15 mouse cellular contexts compared by ENCODE assay signal in genomic region chr11:78555623-78556022, GRCm38 (mm10). TPM values are rescaled to one million over a fixed set of nuclear protein-coding genes. Genes with fewer than 3 reads are reported as not detected.
DNase-seq lines count a peak whose midpoint lies in the region; ATAC-seq and TF ChIP-seq lines count a peak whose summit lies in the region.
"Had no signal": no experiment of that assay in that cellular context is flagged by ENCODE, and none has a peak within 500 bp of the region (broad histone marks: within the 10 kb centered on the region; RNA-seq: fewer than 3 reads in every experiment).

No protein-coding gene starts in this region.

- H3K4me3 ChIP-seq in heart, embryonic 14.5 days (ENCODE audit: control insufficient read depth in 1 of 2, insufficient read depth in 1 of 2, low read depth in 1 of 2, low read length in 2 of 2) = no peak overlapping the region
- no peak overlapping the region for H3K4me3 ChIP-seq in intestine, postnatal 0 days (ENCODE audit: low read depth, low read length)
- H3K4me3 ChIP-seq in stomach, embryonic 14.5 days (ENCODE audit: low read depth, low read length) = no peak overlapping the region
- H3K4me3 ChIP-seq: hindbrain, embryonic 12.5 days; midbrain, embryonic 12.5 days had no signal

- no peak for ATAC-seq in heart, embryonic 14.5 days (ENCODE audit: insufficient number of reproducible peaks, insufficient read depth, low FRiP score, low read depth)
- peak; percentile 11; the same call in 1 of the 2 replicates for ATAC-seq in intestine, postnatal 0 days
- ATAC-seq in stomach, embryonic 14.5 days (ENCODE audit: insufficient number of reproducible peaks, insufficient read depth, low FRiP score, low read depth) = no peak
- ATAC-seq: CD4-positive, CD25-positive, alpha-beta regulatory T cell, adult 4 months; forebrain, embryonic 16.5 days had no signal

- peak overlapping the region; percentile 71 to 84 for H3K27ac ChIP-seq in heart, embryonic 14.5 days (replicated peaks in 1 of 2; ENCODE audit: control insufficient read depth in 1 of 2, insufficient read depth in 1 of 2, low read depth in 2 of 2, low read length in 2 of 2)
- peak overlapping the region; percentile 64 for H3K27ac ChIP-seq in intestine, postnatal 0 days (ENCODE audit: low read depth, low read length)
- peak overlapping the region; percentile 67; the same call in 1 of the 2 replicates for H3K27ac ChIP-seq in stomach, embryonic 14.5 days (ENCODE audit: low read length)
- H3K27ac ChIP-seq: hindbrain, embryonic 12.5 days; midbrain, embryonic 12.5 days had no signal

- H3K4me2 ChIP-seq in heart, embryonic 14.5 days (ENCODE audit: low read length) = no peak overlapping the region
- H3K4me2 ChIP-seq in intestine, postnatal 0 days (replicated peaks; ENCODE audit: low read depth) = no peak overlapping the region
- no peak overlapping the region for H3K4me2 ChIP-seq in stomach, embryonic 14.5 days (replicated peaks; ENCODE audit: low read depth, low read length)
- H3K4me2 ChIP-seq: hindbrain, embryonic 12.5 days; midbrain, embryonic 12.5 days had no signal

- H3K9me3 ChIP-seq in heart, embryonic 14.5 days (ENCODE audit: control insufficient read depth, low read length) = peaks cover 5% of the 10 kb centered on the region; the same call in 1 of the 2 replicates
- no peaks in the 10 kb centered on the region for H3K9me3 ChIP-seq in intestine, postnatal 0 days (ENCODE audit: control insufficient read depth)
- no peaks in the 10 kb centered on the region; the same call in 1 of the 2 replicates for H3K9me3 ChIP-seq in stomach, embryonic 14.5 days (ENCODE audit: control insufficient read depth, low read depth, low read length)
- H3K9me3 ChIP-seq: midbrain, embryonic 12.5 days had no signal

- WGBS in heart, embryonic 14.5 days = 39% methylated on average over 3 of the region's 3 CpGs
- 35% methylated on average over 3 of the region's 3 CpGs for WGBS in intestine, postnatal 0 days
- WGBS in stomach, embryonic 14.5 days = 54% methylated on average over 3 of the region's 3 CpGs

- H3K36me3 ChIP-seq in heart, embryonic 14.5 days (ENCODE audit: control insufficient read depth, insufficient read depth, low read length) = no peaks in the 10 kb centered on the region
- no peaks in the 10 kb centered on the region for H3K36me3 ChIP-seq in intestine, postnatal 0 days (ENCODE audit: control insufficient read depth, insufficient read depth)
- H3K36me3 ChIP-seq in stomach, embryonic 14.5 days (ENCODE audit: control insufficient read depth, insufficient read depth, low read length) = no peaks in the 10 kb centered on the region
- H3K36me3 ChIP-seq: hindbrain, embryonic 12.5 days; midbrain, embryonic 12.5 days had no signal

- no peak overlapping the region for H3K9ac ChIP-seq in heart, embryonic 14.5 days (ENCODE audit: low read length)
- H3K9ac ChIP-seq in intestine, postnatal 0 days (ENCODE audit: low read depth, low read length) = no peak overlapping the region
- no peak overlapping the region for H3K9ac ChIP-seq in stomach, embryonic 14.5 days (replicated peaks; ENCODE audit: low read depth, low read length)
- H3K9ac ChIP-seq: hindbrain, embryonic 12.5 days; midbrain, embryonic 12.5 days had no signal

- intact Hi-C loops in heart, postnatal 36 days (cut with DNase I) = loop anchor here (10.0 kb wide), 1 partner anchor 399 kb away; no protein-coding TSS in a partner anchor

- no peak for TF ChIP-seq CTCF in intestine, postnatal 0 days (IDR thresholded peaks at IDR 0.05; ENCODE audit: low read depth)

- H3K27me3 ChIP-seq in heart, embryonic 14.5 days (ENCODE audit: control insufficient read depth, insufficient read depth, low read length) = no peaks in the 10 kb centered on the region
- H3K27me3 ChIP-seq in intestine, postnatal 0 days (replicated peaks; ENCODE audit: control insufficient read depth, insufficient read depth, low read length) = no peaks in the 10 kb centered on the region
- H3K27me3 ChIP-seq in stomach, embryonic 14.5 days (ENCODE audit: control insufficient read depth, insufficient read depth, low read length) = no peaks in the 10 kb centered on the region
- H3K27me3 ChIP-seq: hindbrain, embryonic 12.5 days; midbrain, embryonic 12.5 days had no signal

- DNase-seq in heart, postnatal 36 days = no peak
- peak; percentile 55 for DNase-seq in adrenal gland, postnatal 14 days
- DNase-seq in kidney, postnatal 10 days = no peak
- no peak for DNase-seq in frontal cortex, adult 2 months (ENCODE audit: extremely low spot score in 1 of 2, low spot score in 1 of 2)
- DNase-seq: gastrocnemius, postnatal 10 days; lung, postnatal 14 days; retina, postnatal 1 day; thymus, postnatal 25 days had no signal

- H3K4me1 ChIP-seq in heart, embryonic 14.5 days (ENCODE audit: control insufficient read depth in 2 of 2, insufficient read depth in 2 of 2, low read length in 2 of 2) = peaks cover 8 to 15% of the 10 kb centered on the region in 2 experiments; a peak in 3 of 4 replicates
- H3K4me1 ChIP-seq in intestine, postnatal 0 days (replicated peaks; ENCODE audit: control insufficient read depth, insufficient read depth, low read length) = 0 out of 2 replicates have a peak, but pooled peaks cover 17% of the 10 kb centered on the region
- no peaks in the 10 kb centered on the region for H3K4me1 ChIP-seq in stomach, embryonic 14.5 days (ENCODE audit: control insufficient read depth, insufficient read depth, low read length)
- H3K4me1 ChIP-seq: midbrain, embryonic 12.5 days had no signal

RNA-seq across cellular contexts. Expression of gene Tmem97, which starts 5.0 kb away (rescaled TPM):
- polyA plus RNA-seq in heart, embryonic 14.5 days (2014; fragmentation: Nextera tagmentation; extraction: Ambion mirVana) = 51.7 and 54.7 TPM in 2 replicates
- total RNA-seq in heart, postnatal 36 days (2021) = 1 to 10 TPM; 4.8 to 5.1 TPM
- total RNA-seq in adrenal gland, postnatal 14 days (2021) = 34.1 and 45.0 TPM in 2 replicates
- 83.9 and 86.9 TPM in 2 replicates for polyA plus RNA-seq in intestine, postnatal 0 days (2015; fragmentation: Nextera tagmentation; extraction: Ambion mirVana)
- polyA plus RNA-seq in stomach, embryonic 14.5 days (2014; fragmentation: Nextera tagmentation; extraction: Ambion mirVana) = 88.5 and 113 TPM in 2 replicates
- polyA plus RNA-seq in frontal cortex, adult 2 months (2012; rRNA removed) = 14.1 and 18.7 TPM in 2 replicates

RNA-seq across cellular contexts. Expression of gene Ift20, which starts 19.5 kb away (rescaled TPM):
- 104 and 112 TPM in 2 replicates for polyA plus RNA-seq in heart, embryonic 14.5 days (2014; fragmentation: Nextera tagmentation; extraction: Ambion mirVana)
- total RNA-seq in heart, postnatal 36 days (2021) = 10 to 100 TPM; 39.1 to 42.9 TPM
- 81.5 and 90.2 TPM in 2 replicates for total RNA-seq in adrenal gland, postnatal 14 days (2021)
- 221 and 222 TPM in 2 replicates for polyA plus RNA-seq in intestine, postnatal 0 days (2015; fragmentation: Nextera tagmentation; extraction: Ambion mirVana)
- polyA plus RNA-seq in stomach, embryonic 14.5 days (2014; fragmentation: Nextera tagmentation; extraction: Ambion mirVana) = 126 and 142 TPM in 2 replicates
- 103 and 105 TPM in 2 replicates for polyA plus RNA-seq in frontal cortex, adult 2 months (2012; rRNA removed)

RNA-seq across cellular contexts. Expression of gene Tnfaip1, which starts 19.5 kb away (rescaled TPM):
- 77.6 and 77.9 TPM in 2 replicates for polyA plus RNA-seq in heart, embryonic 14.5 days (2014; fragmentation: Nextera tagmentation; extraction: Ambion mirVana)
- total RNA-seq in heart, postnatal 36 days (2021) = 10 to 100 TPM; 38.4 to 42.1 TPM
- 47.9 and 49.4 TPM in 2 replicates for total RNA-seq in adrenal gland, postnatal 14 days (2021)
- polyA plus RNA-seq in intestine, postnatal 0 days (2015; fragmentation: Nextera tagmentation; extraction: Ambion mirVana) = 64.7 and 71.5 TPM in 2 replicates
- 81.2 and 82.9 TPM in 2 replicates for polyA plus RNA-seq in stomach, embryonic 14.5 days (2014; fragmentation: Nextera tagmentation; extraction: Ambion mirVana)
- polyA plus RNA-seq in frontal cortex, adult 2 months (2012; rRNA removed) = 34.2 and 36.1 TPM in 2 replicates

RNA-seq across cellular contexts. Expression of gene Poldip2, which starts 43.6 kb away (rescaled TPM):
- polyA plus RNA-seq in heart, embryonic 14.5 days (2014; fragmentation: Nextera tagmentation; extraction: Ambion mirVana) = 155 and 161 TPM in 2 replicates
- total RNA-seq in heart, postnatal 36 days (2021) = 100 to 1,000 TPM; 151 to 156 TPM
- total RNA-seq in adrenal gland, postnatal 14 days (2021) = 177 and 186 TPM in 2 replicates
- polyA plus RNA-seq in intestine, postnatal 0 days (2015; fragmentation: Nextera tagmentation; extraction: Ambion mirVana) = 65.8 and 67.1 TPM in 2 replicates
- 131 and 135 TPM in 2 replicates for polyA plus RNA-seq in stomach, embryonic 14.5 days (2014; fragmentation: Nextera tagmentation; extraction: Ambion mirVana)
- 107 and 115 TPM in 2 replicates for polyA plus RNA-seq in frontal cortex, adult 2 months (2012; rRNA removed)

RNA-seq across cellular contexts. Expression of gene Tmem199, which starts 43.7 kb away (rescaled TPM):
- polyA plus RNA-seq in heart, embryonic 14.5 days (2014; fragmentation: Nextera tagmentation; extraction: Ambion mirVana) = 41.2 and 44.4 TPM in 2 replicates
- 10 to 100 TPM in 1 of 2 experiments, 1 to 10 TPM in 1; 9.4 to 10.3 TPM for total RNA-seq in heart, postnatal 36 days (2021)
- 26.3 and 29.6 TPM in 2 replicates for total RNA-seq in adrenal gland, postnatal 14 days (2021)
- 49.2 and 51.2 TPM in 2 replicates for polyA plus RNA-seq in intestine, postnatal 0 days (2015; fragmentation: Nextera tagmentation; extraction: Ambion mirVana)
- 52.1 and 52.9 TPM in 2 replicates for polyA plus RNA-seq in stomach, embryonic 14.5 days (2014; fragmentation: Nextera tagmentation; extraction: Ambion mirVana)
- 51.4 and 56.6 TPM in 2 replicates for polyA plus RNA-seq in frontal cortex, adult 2 months (2012; rRNA removed)
